Mouse (Mus musculus) kidney, embryonic 14.5 days (tissue): ENCODE measurements around the gene Gm12169. TPM values are rescaled to one million over a fixed set of nuclear protein-coding genes. Genes with fewer than 3 reads are reported as not detected.

Experiments used
- ATAC-seq: fragments of 200-750 bp; cut with Nextera tagmentation; 2 replicates; pipeline ENCODE4 v1.8.0; 2017; ENCODE audit warnings: moderate number of reproducible peaks, mild to moderate bottlenecking, moderate TSS enrichment, moderate library complexity; ENCODE audit not compliant: low FRiP score, low TSS enrichment
- H3K27ac ChIP-seq: fragments of 300-500 bp; sonication (generic); 2 replicates; pipeline ENCODE4 v1.5.1; 2014; ENCODE audit warnings: low read depth, mild to moderate bottlenecking, low read length, moderate library complexity, mixed read lengths
- H3K27me3 ChIP-seq: fragments of 300-500 bp; sonication (generic); 2 replicates; pipeline ENCODE4 v1.6.1; 2014; ENCODE audit warnings: mild to moderate bottlenecking, low read length; ENCODE audit not compliant: control insufficient read depth, insufficient read depth
- H3K36me3 ChIP-seq: fragments of 300-500 bp; sonication (generic); 2 replicates; pipeline ENCODE4 v1.6.1; 2014; ENCODE audit warnings: low read length, mixed read lengths; ENCODE audit not compliant: control insufficient read depth, insufficient read depth
- H3K4me1 ChIP-seq: fragments of 300-500 bp; sonication (generic); 2 replicates; pipeline ENCODE4 v1.6.1; 2014; ENCODE audit warnings: low read length, mixed read lengths; ENCODE audit not compliant: control insufficient read depth, insufficient read depth
- H3K4me2 ChIP-seq: fragments of 300-500 bp; sonication (generic); replicated peaks from 2 replicates; pipeline ENCODE4 v1.6.1; 2014; ENCODE audit warnings: low read depth, mild to moderate bottlenecking, low read length
- H3K4me3 ChIP-seq: fragments of 300-500 bp; sonication (generic); 2 replicates; pipeline ENCODE4 v1.5.1; 2014; ENCODE audit warnings: mild to moderate bottlenecking, low read length
- H3K9ac ChIP-seq: fragments of 300-500 bp; sonication (generic); 2 replicates; pipeline ENCODE4 v1.6.1; 2014; ENCODE audit warnings: low read depth, mild to moderate bottlenecking, low read length, moderate library complexity
- H3K9me3 ChIP-seq: fragments of 300-500 bp; sonication (generic); 2 replicates; pipeline ENCODE4 v1.6.1; 2016; ENCODE audit warnings: low read length; ENCODE audit not compliant: control insufficient read depth
- WGBS: fragments of 180-500 bp; shearing (Covaris S2); extraction: QIAGEN DNeasy Blood & Tissue Kit; methylation state at CpG from one replicate; pipeline ENCODE4 v1.1.7; 2014; 5-methylcytosine and 5-hydroxymethylcytosine counted together
- polyA plus RNA-seq: library from polyadenylated mRNA; unstranded; fragments of >200 nt; fragmentation: Nextera tagmentation; extraction: Ambion mirVana; gene quantifications from 2 replicates; pipeline ENCODE4 v1.2.1, GENCODE M21; 2014

Gene Gm12169
- polyA plus RNA-seq, 1 experiment from 2014 or later, result not detected

GRCm38 (mm10) chr11:46571327-46571726, 47.3 kb downstream of the Gm12169 start, which contains the start of gene BC053393:
TSS of gene BC053393 (plus strand) at chr11:46571536.
- WGBS, result 78% methylated on average over 1 of the region's 1 CpGs
- Histone ChIP-seq H3K4me3 (no peak within 1 kb of the TSS), H3K9ac (no peak within 1 kb of the TSS)

DNA sequence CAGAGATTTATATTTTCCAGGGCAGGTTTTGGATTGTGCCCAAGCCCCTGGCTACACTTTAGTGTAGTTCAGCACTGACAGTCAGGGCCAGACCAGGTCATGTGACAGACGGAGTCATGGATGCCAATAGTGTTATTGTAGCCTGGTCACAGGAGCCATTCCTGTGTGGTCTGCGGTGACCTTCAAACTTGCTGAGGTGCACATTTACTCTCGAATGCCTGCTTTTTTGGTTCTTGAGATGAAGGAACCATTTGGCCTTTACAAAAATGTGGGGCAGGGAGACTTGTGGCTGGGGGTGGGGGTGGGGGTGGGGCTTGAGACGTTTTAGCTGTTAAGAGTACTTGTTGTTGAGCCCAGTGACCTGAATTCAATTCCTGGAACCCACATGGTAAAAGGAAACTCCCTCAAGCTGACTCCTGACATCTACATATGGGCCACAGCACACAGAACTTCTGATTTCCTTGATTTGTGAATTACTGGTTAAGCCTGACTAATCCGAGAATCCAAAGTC, 54.8 kb downstream of the Gm12169 start:
- Histone ChIP-seq H3K27me3 (no peaks in the 10 kb centered on the region), H3K9me3 (no peaks in the 10 kb centered on the region), H3K4me2 (no peak overlapping the region), H3K36me3 (no peaks in the 10 kb centered on the region), H3K27ac (no peak overlapping the region), H3K9ac (no peak overlapping the region), H3K4me3 (no peak overlapping the region), H3K4me1 (no peaks in the 10 kb centered on the region)
- peak; percentile 52; the same call in 1 of the 2 replicates for ATAC-seq
- WGBS, result 33% methylated on average over 5 of the region's 5 CpGs

More at GRCm38 (mm10) chr11:46571327-46571726, 47.3 kb downstream of the Gm12169 start, which contains the start of gene BC053393:
- H3K36me3 ChIP-seq, result no peaks in the 10 kb centered on the region
- H3K9me3 ChIP-seq, result no peaks in the 10 kb centered on the region
- no peak within 1 kb of the TSS for H3K27ac ChIP-seq
- no peaks in the 10 kb centered on the region for H3K27me3 ChIP-seq
- no peak within 1 kb of the TSS for H3K4me2 ChIP-seq
- no peak for ATAC-seq
- no peaks in the 10 kb centered on the region for H3K4me1 ChIP-seq

GRCm38 (mm10) chr11:46580428-46580827, 56.4 kb downstream of the Gm12169 start:
- Histone ChIP-seq H3K4me1 (no peaks in the 10 kb centered on the region), H3K27me3 (no peaks in the 10 kb centered on the region), H3K4me2 (no peak overlapping the region), H3K36me3 (no peaks in the 10 kb centered on the region), H3K4me3 (no peak overlapping the region), H3K9me3 (no peaks in the 10 kb centered on the region), H3K27ac (no peak overlapping the region), H3K9ac (no peak overlapping the region)
- 86% methylated on average over 3 of the region's 3 CpGs for WGBS
- ATAC-seq, result no peak

- WGBS, result 83% methylated on average over 5 of the region's 5 CpGs
- no peak for ATAC-seq
- no peaks in the 10 kb centered on the region for H3K9me3 ChIP-seq
Measured at GRCm38 (mm10) chr11:46582741-46583140, 58.7 kb downstream of the Gm12169 start.

More at GRCm38 (mm10) chr11:46582741-46583140, 58.7 kb downstream of the Gm12169 start:
- Histone ChIP-seq H3K9ac (no peak overlapping the region), H3K4me1 (no peaks in the 10 kb centered on the region), H3K4me2 (no peak overlapping the region), H3K36me3 (no peaks in the 10 kb centered on the region), H3K4me3 (no peak overlapping the region), H3K27me3 (no peaks in the 10 kb centered on the region), H3K27ac (no peak overlapping the region)

Other genes starting within 250 kb of the Gm12169 start
- gene Cyfip2, start 211.4 kb upstream of the Gm12169 start, polyA plus RNA-seq, result 9.4 and 19.2 TPM in 2 replicates
- gene Itk, start 134.7 kb upstream of the Gm12169 start, polyA plus RNA-seq, result 0.24 and 0.58 TPM in 2 replicates
- gene Fam71b, start 127.7 kb upstream of the Gm12169 start, polyA plus RNA-seq, result not detected in 2 replicates
- 88.2 and 98.4 TPM in 2 replicates for gene Med7, start 87.3 kb upstream of the Gm12169 start, polyA plus RNA-seq
- gene Havcr2, start 69.3 kb upstream of the Gm12169 start, polyA plus RNA-seq, result 0.16 TPM in 1 of 2 replicates, not detected in the other
- not detected in 2 replicates for gene BC053393, start 47.3 kb downstream of the Gm12169 start, polyA plus RNA-seq
- gene Dppa1, start 105.0 kb downstream of the Gm12169 start, polyA plus RNA-seq, result not detected in 2 replicates
- gene Timd2, start 182.8 kb downstream of the Gm12169 start, polyA plus RNA-seq, result not detected in 2 replicates
- gene Havcr1, start 210.9 kb downstream of the Gm12169 start, polyA plus RNA-seq, result 0.34 TPM in 1 of 2 replicates, not detected in the other